Comparison of ENCODE assay signal across 24 mouse cellular contexts in genomic region chr17:28093837-28094236, GRCm38 (mm10). TPM values are rescaled to one million over a fixed set of nuclear protein-coding genes. Genes with fewer than 3 reads are reported as not detected.
DNase-seq lines count a peak whose midpoint lies in the region; ATAC-seq and TF ChIP-seq lines count a peak whose summit lies in the region.
"Had no signal": no experiment of that assay in that cellular context is flagged by ENCODE, and none has a peak within 500 bp of the region (broad histone marks: within the 10 kb centered on the region; RNA-seq: fewer than 3 reads in every experiment).

No protein-coding gene starts in this region.

- no peaks in the 10 kb centered on the region for H3K9me3 ChIP-seq in hindbrain, postnatal 0 days (ENCODE audit: low read length)
- H3K9me3 ChIP-seq in hindbrain, embryonic 10.5 days, result peaks cover 5% of the 10 kb centered on the region
- H3K9me3 ChIP-seq in lung, postnatal 0 days (ENCODE audit: low read length), result no peaks in the 10 kb centered on the region
- no peaks in the 10 kb centered on the region for H3K9me3 ChIP-seq in stomach, postnatal 0 days (ENCODE audit: control insufficient read depth, low read length)
- H3K9me3 ChIP-seq: intestine, embryonic 15.5 days; limb, embryonic 10.5 days; neural tube, embryonic 15.5 days had no signal

- no peak overlapping the region for H3K9ac ChIP-seq in hindbrain, postnatal 0 days (replicated peaks; ENCODE audit: low read length)
- H3K9ac ChIP-seq in lung, postnatal 0 days (replicated peaks; ENCODE audit: low read depth), result no peak overlapping the region
- H3K9ac ChIP-seq in stomach, postnatal 0 days (ENCODE audit: low read length), result no peak overlapping the region
- H3K9ac ChIP-seq: hindbrain, embryonic 12.5 days; intestine, embryonic 15.5 days; neural tube, embryonic 15.5 days had no signal

- 79% methylated on average over 3 of the region's 3 CpGs for WGBS in hindbrain, postnatal 0 days
- WGBS in hindbrain, embryonic 10.5 days, result 77% methylated on average over 3 of the region's 3 CpGs
- WGBS in lung, postnatal 0 days, result 75% methylated on average over 3 of the region's 3 CpGs
- WGBS in stomach, postnatal 0 days, result 77% methylated on average over 3 of the region's 3 CpGs

- CTCF ChIA-PET in Patski (lab: Charles Lee), result interaction anchor here (1.4 kb wide), 1 partner anchor 14 kb away, joined by 3 read pairs; the partner anchor contains the start of gene Tcp11

- DNase-seq in hindbrain, postnatal 0 days (ENCODE audit: low spot score), result no peak
- no peak for DNase-seq in hindbrain, embryonic 10.5 days (ENCODE audit: low spot score)
- no peak for DNase-seq in lung, postnatal 0 days (ENCODE audit: low spot score)
- DNase-seq in lung, adult 18-20 months, result no peak
- DNase-seq in Patski (ENCODE audit: low read depth, low spot score), result no peak
- DNase-seq in stomach, postnatal 0 days (ENCODE audit: low spot score), result no peak
- DNase-seq in adrenal gland, postnatal 25 days, result no peak
- DNase-seq in heart, postnatal 14 days, result no peak
- DNase-seq: cerebellum, adult 11 months; cerebellum, postnatal 36 days; heart, adult 11 months; kidney, postnatal 10 days; right cerebral cortex, postnatal 25 days had no signal

- H3K27ac ChIP-seq in hindbrain, postnatal 0 days, result no peak overlapping the region
- H3K27ac ChIP-seq in hindbrain, embryonic 10.5 days, result no peak overlapping the region
- no peak overlapping the region for H3K27ac ChIP-seq in lung, postnatal 0 days (ENCODE audit: low read length)
- no peak overlapping the region for H3K27ac ChIP-seq in stomach, postnatal 0 days (replicated peaks)
- H3K27ac ChIP-seq: embryonic facial prominence, embryonic 10.5 days; hindbrain, embryonic 12.5 days; intestine, embryonic 15.5 days; left cerebral cortex, adult 2 months; limb, embryonic 10.5 days; macrophage; neural tube, embryonic 15.5 days had no signal

- H3K4me1 ChIP-seq in hindbrain, postnatal 0 days (ENCODE audit: insufficient read depth, low read length), result no peaks in the 10 kb centered on the region
- H3K4me1 ChIP-seq in hindbrain, embryonic 10.5 days (replicated peaks), result peaks cover 7% of the 10 kb centered on the region; the same call in 1 of the 2 replicates
- no peaks in the 10 kb centered on the region for H3K4me1 ChIP-seq in lung, postnatal 0 days (ENCODE audit: insufficient read depth, low read depth, low read length)
- no peaks in the 10 kb centered on the region for H3K4me1 ChIP-seq in stomach, postnatal 0 days (replicated peaks; ENCODE audit: control insufficient read depth, insufficient read depth)
- H3K4me1 ChIP-seq: hindbrain, embryonic 12.5 days; intestine, embryonic 15.5 days had no signal

- H3K4me2 ChIP-seq in hindbrain, postnatal 0 days (ENCODE audit: low read depth, low read length), result no peak overlapping the region
- H3K4me2 ChIP-seq in lung, postnatal 0 days (replicated peaks; ENCODE audit: low read depth, low read length), result no peak overlapping the region
- H3K4me2 ChIP-seq in stomach, postnatal 0 days (replicated peaks; ENCODE audit: low read depth), result no peak overlapping the region
- H3K4me2 ChIP-seq: hindbrain, embryonic 12.5 days; intestine, embryonic 15.5 days; midbrain, embryonic 11.5 days; neural tube, embryonic 15.5 days had no signal

- no peak overlapping the region for H3K4me3 ChIP-seq in hindbrain, postnatal 0 days (ENCODE audit: low read length)
- no peak overlapping the region for H3K4me3 ChIP-seq in hindbrain, embryonic 10.5 days
- H3K4me3 ChIP-seq in lung, postnatal 0 days (ENCODE audit: low read depth, low read length), result no peak overlapping the region
- H3K4me3 ChIP-seq in stomach, postnatal 0 days (ENCODE audit: low read depth, low read length), result no peak overlapping the region
- H3K4me3 ChIP-seq: embryonic facial prominence, embryonic 10.5 days; erythroblast, embryonic 14.5 days; hindbrain, embryonic 12.5 days; intestine, embryonic 15.5 days; left cerebral cortex, adult 2 months; limb, embryonic 10.5 days; neural tube, embryonic 15.5 days had no signal

- in situ Hi-C loops in Patski (cut with MboI; ENCODE audit: low pct_unique_long_range_greater_than_20kb), result no loop called here

- no peak for ATAC-seq in hindbrain, postnatal 0 days
- ATAC-seq in lung, postnatal 0 days, result no peak
- ATAC-seq in Patski, result no peak
- no peak for ATAC-seq in stomach, postnatal 0 days (ENCODE audit: low FRiP score, low TSS enrichment)
- ATAC-seq: forebrain, embryonic 14.5 days; intestine, embryonic 15.5 days had no signal

- H3K36me3 ChIP-seq in hindbrain, postnatal 0 days (ENCODE audit: insufficient read depth, low read length), result no peaks in the 10 kb centered on the region
- no peaks in the 10 kb centered on the region for H3K36me3 ChIP-seq in hindbrain, embryonic 10.5 days
- no peaks in the 10 kb centered on the region for H3K36me3 ChIP-seq in lung, postnatal 0 days (ENCODE audit: insufficient read depth, low read length)
- H3K36me3 ChIP-seq in stomach, postnatal 0 days (ENCODE audit: control insufficient read depth, insufficient read depth, low read length), result no peaks in the 10 kb centered on the region
- H3K36me3 ChIP-seq: embryonic facial prominence, embryonic 10.5 days; hindbrain, embryonic 12.5 days; intestine, embryonic 15.5 days; neural tube, embryonic 15.5 days had no signal

- intact Hi-C loops in heart, postnatal 14 days (cut with DNase I), result no loop called here

- TF ChIP-seq CTCF in hindbrain, postnatal 0 days (IDR thresholded peaks at IDR 0.05; ENCODE audit: low read depth), result peak; percentile 26; the same call in 1 of the 2 replicates
- TF ChIP-seq CTCF in lung, postnatal 0 days (IDR thresholded peaks at IDR 0.05), result peak; percentile 31
- TF ChIP-seq CTCF in Patski (IDR thresholded peaks at IDR 0.05), result peak; percentile 49
- peak; percentile 45 for TF ChIP-seq CTCF in stomach, postnatal 0 days (IDR thresholded peaks at IDR 0.05; ENCODE audit: low read depth)

- POLR2A ChIA-PET in Patski (lab: Charles Lee), result interaction anchor here (0.7 kb wide), 1 partner anchor 106 kb away, joined by 3 read pairs; no protein-coding TSS in a partner anchor

- TF ChIP-seq EP300 in lung, postnatal 0 days (IDR thresholded peaks at IDR 0.05), result no peak
- no peak for TF ChIP-seq EP300 in stomach, postnatal 0 days (optimal IDR thresholded peaks at IDR 0.05)

- no peaks in the 10 kb centered on the region for H3K27me3 ChIP-seq in hindbrain, postnatal 0 days (ENCODE audit: insufficient read depth, low read length)
- no peaks in the 10 kb centered on the region for H3K27me3 ChIP-seq in hindbrain, embryonic 10.5 days (ENCODE audit: insufficient read depth, poor library complexity, severe bottlenecking)
- H3K27me3 ChIP-seq in lung, postnatal 0 days (replicated peaks; ENCODE audit: insufficient read depth, low read length), result no peaks in the 10 kb centered on the region
- peaks cover 3% of the 10 kb centered on the region for H3K27me3 ChIP-seq in Patski
- no peaks in the 10 kb centered on the region for H3K27me3 ChIP-seq in stomach, postnatal 0 days (ENCODE audit: control insufficient read depth, insufficient read depth, low read length)
- H3K27me3 ChIP-seq: hindbrain, embryonic 12.5 days; intestine, embryonic 15.5 days; neural tube, embryonic 15.5 days had no signal

RNA-seq across cellular contexts. Expression of gene Tcp11, which starts 13.4 kb away (rescaled TPM):
- total RNA-seq in hindbrain, postnatal 0 days (2014; rRNA removed), result 2.9 and 3.6 TPM in 2 replicates
- 1.9 and 2.0 TPM in 2 replicates for polyA plus RNA-seq in hindbrain, postnatal 0 days (2015; fragmentation: Nextera tagmentation; extraction: Ambion mirVana)
- polyA plus RNA-seq in hindbrain, embryonic 10.5 days (2016; fragmentation: Nextera tagmentation; extraction: Ambion mirVana), result 1.1 and 2.8 TPM in 2 replicates
- 6.0 and 7.1 TPM in 2 replicates for polyA plus RNA-seq in lung, postnatal 0 days (2015; fragmentation: Nextera tagmentation; extraction: Ambion mirVana)
- 0.05 TPM for polyA plus RNA-seq in Patski (2021)
- 1.1 and 1.7 TPM in 2 replicates for polyA plus RNA-seq in stomach, postnatal 0 days (2015; fragmentation: Nextera tagmentation; extraction: Ambion mirVana)
- total RNA-seq in adrenal gland, postnatal 25 days (2021), result not detected in 2 replicates
- not detected for total RNA-seq in heart, postnatal 14 days (2021)
- total RNA-seq: gastrocnemius, adult 18-20 months had no signal
- polyA plus RNA-seq: erythroblast, embryonic 14.5 days; macrophage had no signal

RNA-seq across cellular contexts. Expression of gene Scube3, which starts 48.1 kb away (rescaled TPM):
- 10.7 and 10.9 TPM in 2 replicates for total RNA-seq in hindbrain, postnatal 0 days (2014; rRNA removed)
- polyA plus RNA-seq in hindbrain, postnatal 0 days (2015; fragmentation: Nextera tagmentation; extraction: Ambion mirVana), result 2.1 TPM in 2 replicates
- 10.7 and 11.0 TPM in 2 replicates for polyA plus RNA-seq in hindbrain, embryonic 10.5 days (2016; fragmentation: Nextera tagmentation; extraction: Ambion mirVana)
- polyA plus RNA-seq in lung, postnatal 0 days (2015; fragmentation: Nextera tagmentation; extraction: Ambion mirVana), result 0.27 and 0.30 TPM in 2 replicates
- 17.9 TPM for polyA plus RNA-seq in Patski (2021)
- 0.48 and 0.64 TPM in 2 replicates for polyA plus RNA-seq in stomach, postnatal 0 days (2015; fragmentation: Nextera tagmentation; extraction: Ambion mirVana)
- 23.1 and 28.0 TPM in 2 replicates for total RNA-seq in adrenal gland, postnatal 25 days (2021)
- total RNA-seq in heart, postnatal 14 days (2021), result 1 to 10 TPM in 1 of 2 experiments, under 1 TPM in 1; 0.46 to 1.4 TPM
- polyA plus RNA-seq: erythroblast, embryonic 14.5 days had no signal
